Mouse (Mus musculus) hindbrain, postnatal 0 days (tissue): ENCODE results near the gene Adam1b. TPM values are rescaled to one million over a fixed set of nuclear protein-coding genes. Genes with fewer than 3 reads are reported as not detected.

Source experiments
- ATAC-seq: fragments of 200-750 bp; cut with Nextera tagmentation; 2 replicates; pipeline ENCODE4 v1.8.0; 2017; ENCODE audit warnings: mild to moderate bottlenecking, moderate TSS enrichment, moderate library complexity
- DNase-seq: peaks from one replicate; pipeline ENCODE4 v3.0.0-alpha.2; 2015; ENCODE audit warnings: low spot score
- H3K27ac ChIP-seq: fragments of 300-500 bp; sonication (generic); 2 replicates; pipeline ENCODE4 v1.5.1; 2014; ENCODE audit warnings: mild to moderate bottlenecking
- H3K27me3 ChIP-seq: fragments of 300-500 bp; sonication (generic); 2 replicates; pipeline ENCODE4 v1.6.1; 2014; ENCODE audit warnings: low read length, mixed read lengths; ENCODE audit not compliant: insufficient read depth
- H3K36me3 ChIP-seq: fragments of 300-500 bp; sonication (generic); 2 replicates; pipeline ENCODE4 v1.6.1; 2014; ENCODE audit warnings: low read length, mixed read lengths; ENCODE audit not compliant: insufficient read depth
- H3K4me1 ChIP-seq: fragments of 300-500 bp; sonication (generic); 2 replicates; pipeline ENCODE4 v1.6.1; 2014; ENCODE audit warnings: antibody characterized with exemption, low read length, mixed read lengths; ENCODE audit not compliant: insufficient read depth
- H3K4me2 ChIP-seq: fragments of 300-500 bp; sonication (generic); 2 replicates; pipeline ENCODE4 v1.6.1; 2014; ENCODE audit warnings: low read depth, mild to moderate bottlenecking, low read length, moderate library complexity, mixed read lengths
- H3K4me3 ChIP-seq: fragments of 300-500 bp; sonication (generic); 2 replicates; pipeline ENCODE4 v1.5.1; 2014; ENCODE audit warnings: low read length
- H3K9ac ChIP-seq: fragments of 300-500 bp; sonication (generic); replicated peaks from 2 replicates; pipeline ENCODE4 v1.6.1; 2014; ENCODE audit warnings: mild to moderate bottlenecking, low read length, moderate library complexity, mixed read lengths
- H3K9me3 ChIP-seq: fragments of 300-500 bp; sonication (generic); 2 replicates; pipeline ENCODE4 v1.6.1; 2016; ENCODE audit warnings: low read length, mixed read lengths
- CTCF ChIP-seq: IDR thresholded peaks from 2 replicates; pipeline ENCODE4 v1.5.1; 2016; ENCODE audit warnings: antibody characterized with exemption, control low read depth, low read depth
- WGBS: fragments of 180-500 bp; shearing (Covaris S2); extraction: QIAGEN DNeasy Blood & Tissue Kit; methylation state at CpG from one replicate; pipeline ENCODE4 v1.1.7; 2014; 5-methylcytosine and 5-hydroxymethylcytosine counted together
- polyA plus RNA-seq: library from polyadenylated mRNA; unstranded; fragments of >200 nt; fragmentation: Nextera tagmentation; extraction: Ambion mirVana; gene quantifications from 2 replicates; pipeline ENCODE4 v1.2.1, GENCODE M21; 2015
- total RNA-seq: library from RNA; depleted of rRNA; stranded (reverse); fragments of >200 nt; gene quantifications from 2 replicates; pipeline ENCODE4 v1.2.3, GENCODE M21; 2014

The Adam1b gene
- total and polyA plus RNA-seq, 2 experiments from 2014 or later: not detected

DNA sequence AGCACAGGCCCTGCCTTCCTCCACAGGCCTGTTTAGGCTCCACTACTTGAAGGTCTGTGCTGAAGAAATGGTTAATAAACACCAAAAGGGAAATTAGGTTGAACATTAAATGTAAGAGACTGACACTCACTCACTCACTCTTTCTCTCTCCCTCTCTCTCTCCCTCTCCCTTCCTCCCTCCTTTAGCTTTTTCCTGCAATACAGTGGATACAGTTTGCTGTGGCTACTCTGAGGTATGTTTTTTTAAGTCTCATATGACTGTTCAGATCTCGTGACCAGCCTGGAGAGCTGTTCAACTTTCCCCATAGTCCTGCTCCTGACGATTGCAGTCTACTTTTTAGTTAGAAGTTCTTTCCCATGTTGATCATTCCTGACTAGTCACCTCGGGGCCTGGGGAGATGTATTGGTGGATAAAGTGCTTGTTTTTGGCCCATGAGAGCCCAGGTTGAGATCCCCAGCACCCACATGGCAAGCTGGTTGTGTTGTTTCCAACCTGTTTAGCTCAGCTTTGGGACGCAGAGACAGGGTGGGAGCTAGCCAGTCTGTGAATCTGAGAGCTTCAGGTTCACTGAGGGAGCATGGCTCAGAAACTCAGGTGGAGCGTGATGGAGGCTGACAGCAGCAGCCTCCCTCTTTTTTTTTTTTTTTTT is 39.5 kb downstream of the Adam1b start:
- Histone ChIP-seq H3K4me1 (no peaks in the 10 kb centered on the region), H3K4me2 (no peak overlapping the region), H3K9ac (no peak overlapping the region), H3K27ac (no peak overlapping the region), H3K27me3 (no peaks in the 10 kb centered on the region), H3K9me3 (no peaks in the 10 kb centered on the region), H3K36me3 (no peaks in the 10 kb centered on the region), H3K4me3 (no peak overlapping the region)
- ATAC-seq (no peak), DNase-seq (no peak)
- no peak for TF ChIP-seq CTCF
- WGBS: 79% methylated on average over 5 of the region's 5 CpGs

- no peak for TF ChIP-seq CTCF
- Histone ChIP-seq H3K27ac (no peak overlapping the region), H3K4me3 (no peak overlapping the region), H3K4me2 (no peak overlapping the region), H3K9ac (no peak overlapping the region), H3K4me1 (no peaks in the 10 kb centered on the region), H3K36me3 (no peaks in the 10 kb centered on the region), H3K9me3 (no peaks in the 10 kb centered on the region), H3K27me3 (no peaks in the 10 kb centered on the region)
- ATAC-seq (no peak), DNase-seq (no peak)
- WGBS: 75% methylated on average over 5 of the region's 5 CpGs
Measured at GRCm38 (mm10) chr5:121462967-121463366, 40.3 kb downstream of the Adam1b start.

DNA sequence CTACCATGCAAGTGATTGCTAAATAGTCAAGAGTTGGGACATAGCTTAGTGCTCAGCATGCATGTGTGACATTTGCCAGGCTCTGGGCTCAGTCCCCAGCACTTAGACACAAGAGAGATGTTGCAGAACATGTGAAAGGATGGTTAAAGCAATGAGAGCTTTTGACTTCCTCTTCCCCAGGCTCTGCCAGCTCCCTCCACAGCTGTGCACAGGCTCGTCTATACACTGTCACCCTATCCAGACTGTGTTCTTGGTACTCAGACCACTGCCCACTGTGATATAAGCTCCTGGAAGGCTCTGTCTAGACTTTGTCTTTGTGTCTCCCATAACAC is 41.1 kb downstream of the Adam1b start:
- no peak for ATAC-seq
- Histone ChIP-seq H3K4me1 (no peaks in the 10 kb centered on the region), H3K4me2 (no peak overlapping the region), H3K9ac (no peak overlapping the region), H3K4me3 (no peak overlapping the region), H3K27ac (no peak overlapping the region), H3K36me3 (no peaks in the 10 kb centered on the region), H3K9me3 (no peaks in the 10 kb centered on the region), H3K27me3 (no peaks in the 10 kb centered on the region)
- WGBS: 41% methylated on average over 1 of the region's 1 CpGs
- TF ChIP-seq CTCF: no peak
- DNase-seq: no peak

- no peak for ATAC-seq
- Histone ChIP-seq H3K4me2 (no peak overlapping the region), H3K36me3 (no peaks in the 10 kb centered on the region), H3K4me1 (no peaks in the 10 kb centered on the region), H3K4me3 (no peak overlapping the region), H3K27ac (no peak overlapping the region), H3K27me3 (no peaks in the 10 kb centered on the region), H3K9ac (no peak overlapping the region), H3K9me3 (no peaks in the 10 kb centered on the region)
- WGBS: 69% methylated on average over 4 of the region's 4 CpGs
- no peak for DNase-seq
- TF ChIP-seq CTCF: no peak
Measured at GRCm38 (mm10) chr5:121461339-121462170, 41.7 kb downstream of the Adam1b start.

- Histone ChIP-seq H3K9me3 (no peaks in the 10 kb centered on the region), H3K36me3 (no peaks in the 10 kb centered on the region), H3K9ac (no peak overlapping the region), H3K27me3 (no peaks in the 10 kb centered on the region), H3K4me1 (peaks cover 8% of the 10 kb centered on the region), H3K4me2 (no peak overlapping the region), H3K4me3 (no peak overlapping the region), H3K27ac (no peak overlapping the region)
- DNase-seq (no peak), ATAC-seq (no peak)
- no peak for TF ChIP-seq CTCF
- WGBS: 73% methylated on average over 9 of the region's 9 CpGs
Measured at GRCm38 (mm10) chr5:121455510-121456265, 47.5 kb downstream of the Adam1b start.

GRCm38 (mm10) chr5:121454503-121454782 is 48.8 kb downstream of the Adam1b start:
- H3K36me3 ChIP-seq: peaks cover 2% of the 10 kb centered on the region; the same call in 1 of the 2 replicates
- H3K27ac ChIP-seq: no peak overlapping the region
- no peaks in the 10 kb centered on the region for H3K9me3 ChIP-seq
- H3K4me2 ChIP-seq: no peak overlapping the region
- H3K4me1 ChIP-seq: peaks cover 11% of the 10 kb centered on the region
- DNase-seq (no peak), ATAC-seq (no peak)
- TF ChIP-seq CTCF: no peak
- H3K9ac ChIP-seq: no peak overlapping the region
- WGBS: 87% methylated on average over 3 of the region's 3 CpGs
- H3K27me3 ChIP-seq: no peaks in the 10 kb centered on the region
- H3K4me3 ChIP-seq: no peak overlapping the region
